Mouse (Mus musculus): ENCODE data around the gene Elovl6. TPM values are rescaled to one million over a fixed set of nuclear protein-coding genes. Genes with fewer than 3 reads are reported as not detected.

The Elovl6 gene
- polyA plus RNA-seq, 1 experiment from 2014 or later, result 44.7 TPM

DNA sequence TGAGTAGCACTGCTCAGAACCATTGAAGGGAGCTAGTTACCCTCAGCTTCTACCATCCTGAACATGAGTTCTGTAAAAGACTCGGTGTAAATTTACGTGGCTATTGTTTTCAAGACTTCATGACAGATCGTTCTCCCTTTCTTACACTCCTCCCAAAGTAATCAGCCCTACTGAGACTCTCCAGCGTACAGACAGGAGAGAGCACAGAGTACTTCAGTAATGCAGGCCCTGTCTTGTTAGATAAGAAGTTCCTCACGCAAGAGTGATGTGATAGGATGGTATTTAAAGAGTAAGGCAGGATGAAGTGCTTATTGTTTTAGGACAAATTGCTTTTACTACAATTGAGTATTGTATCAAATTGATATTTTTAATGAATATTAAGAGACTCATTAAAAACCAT is 99.7 kb downstream of the Elovl6 start:
- no peak overlapping the region for H3K4me3 ChIP-seq (replicated peaks; ENCODE audit: low read length)
- H3K4me2 ChIP-seq (ENCODE audit: low read length), result no peak overlapping the region
- H3K27ac ChIP-seq (ENCODE audit: low read length), result no peak overlapping the region
- H3K36me3 ChIP-seq (ENCODE audit: control insufficient read depth, insufficient read depth), result 0 out of 2 replicates have a peak, but pooled peaks cover 2% of the 10 kb centered on the region
- no peak for ATAC-seq
- H3K4me1 ChIP-seq (replicated peaks; ENCODE audit: control insufficient read depth, insufficient read depth, low read length), result no peaks in the 10 kb centered on the region
- H3K27me3 ChIP-seq (replicated peaks; ENCODE audit: control insufficient read depth, insufficient read depth, low read length), result no peaks in the 10 kb centered on the region
- no peak overlapping the region for H3K9ac ChIP-seq (replicated peaks; ENCODE audit: low read depth, low read length)
- no peaks in the 10 kb centered on the region for H3K9me3 ChIP-seq (ENCODE audit: control insufficient read depth, low read length)
- WGBS, result 91% methylated on average over 5 of the region's 5 CpGs

DNA sequence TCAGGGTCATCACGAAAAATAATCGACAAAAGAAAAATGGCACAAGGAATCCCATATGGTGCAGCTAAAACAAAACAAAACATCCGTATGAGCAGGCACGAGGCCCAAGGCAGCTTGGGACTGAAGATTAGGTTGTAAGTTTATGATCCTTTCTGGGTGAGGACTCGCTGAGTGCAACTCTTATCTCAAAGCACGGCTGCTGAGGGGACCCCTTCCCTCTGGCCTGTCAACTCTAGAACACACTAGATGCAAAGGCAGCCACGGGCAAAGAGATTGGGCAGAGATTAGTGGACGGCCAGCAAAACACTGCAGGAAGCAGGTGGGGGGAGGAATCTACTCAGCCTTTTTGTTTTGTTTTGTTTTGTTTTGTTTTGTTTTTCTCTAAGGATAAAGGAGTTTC is 101.4 kb downstream of the Elovl6 start:
- Histone ChIP-seq H3K27ac (ENCODE audit: low read length) (no peak overlapping the region), H3K4me1 (replicated peaks; ENCODE audit: control insufficient read depth, insufficient read depth, low read length) (no peaks in the 10 kb centered on the region), H3K4me3 (replicated peaks; ENCODE audit: low read length) (no peak overlapping the region), H3K9ac (replicated peaks; ENCODE audit: low read depth, low read length) (no peak overlapping the region), H3K36me3 (ENCODE audit: control insufficient read depth, insufficient read depth) (0 out of 2 replicates have a peak, but pooled peaks cover 2% of the 10 kb centered on the region), H3K27me3 (replicated peaks; ENCODE audit: control insufficient read depth, insufficient read depth, low read length) (no peaks in the 10 kb centered on the region), H3K9me3 (ENCODE audit: control insufficient read depth, low read length) (no peaks in the 10 kb centered on the region), H3K4me2 (ENCODE audit: low read length) (no peak overlapping the region)
- WGBS, result 73% methylated on average over 8 of the region's 8 CpGs
- ATAC-seq, result no peak

DNA sequence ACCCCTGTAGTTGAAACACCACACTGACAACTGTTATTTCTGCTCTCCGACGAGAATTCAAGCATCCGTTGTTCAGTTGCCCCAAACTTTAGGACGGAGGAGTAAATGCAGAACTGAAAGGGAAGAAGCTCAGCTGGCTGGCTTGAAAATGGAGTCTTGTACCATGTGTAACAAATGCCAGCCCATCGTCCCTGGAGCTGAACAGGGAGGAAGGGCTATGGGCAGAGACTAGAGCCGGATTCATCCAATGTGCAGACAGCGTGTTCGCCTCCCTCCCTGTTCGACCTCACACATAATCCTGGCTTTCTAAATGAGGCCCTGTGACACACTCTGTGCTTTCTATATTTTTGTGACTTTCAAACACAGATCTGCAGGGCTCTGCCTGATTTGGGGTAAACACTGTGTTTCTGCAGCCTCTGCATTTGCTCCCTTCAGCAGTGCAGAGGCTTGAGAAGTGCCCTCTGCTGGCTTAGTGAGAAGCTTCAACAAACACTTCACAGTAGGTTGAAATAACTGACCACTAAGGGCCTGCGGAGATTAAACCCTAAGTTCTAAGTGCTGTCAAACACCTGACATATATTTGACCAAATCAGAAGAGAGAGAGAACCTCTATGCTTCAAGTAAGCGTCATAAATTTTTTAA is 102.2 kb downstream of the Elovl6 start:
- no peak overlapping the region for H3K9ac ChIP-seq (replicated peaks; ENCODE audit: low read depth, low read length)
- H3K27ac ChIP-seq (ENCODE audit: low read length), result no peak overlapping the region

DNA sequence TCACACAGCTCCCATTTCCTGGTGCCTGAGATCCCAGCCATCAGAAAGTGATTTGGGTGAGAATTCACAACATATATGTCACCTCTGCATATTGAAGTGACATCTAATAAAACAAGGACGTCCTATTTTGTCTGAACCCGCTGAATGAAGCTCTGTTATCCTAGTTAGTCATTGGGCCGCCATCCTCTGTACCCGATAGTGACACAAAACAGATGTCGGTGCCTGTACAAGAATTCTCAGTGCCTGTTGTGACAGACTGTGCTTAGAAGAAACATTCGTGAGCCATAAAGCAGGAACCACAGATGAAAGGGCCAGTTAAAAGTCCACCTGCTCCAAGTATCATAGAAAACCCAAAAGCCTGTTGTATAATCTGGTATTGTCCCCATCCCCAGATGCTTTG is 105.3 kb downstream of the Elovl6 start:
- 88% methylated on average over 6 of the region's 6 CpGs for WGBS
- no peak for ATAC-seq

More for the DNA sequence above, 102.2 kb downstream of the Elovl6 start:
- H3K9me3 ChIP-seq (ENCODE audit: control insufficient read depth, low read length), result no peaks in the 10 kb centered on the region
- no peak overlapping the region for H3K4me3 ChIP-seq (replicated peaks; ENCODE audit: low read length)
- peak; percentile 72 for ATAC-seq
- H3K4me1 ChIP-seq (replicated peaks; ENCODE audit: control insufficient read depth, insufficient read depth, low read length), result no peaks in the 10 kb centered on the region
- 0 out of 2 replicates have a peak, but pooled peaks cover 2% of the 10 kb centered on the region for H3K36me3 ChIP-seq (ENCODE audit: control insufficient read depth, insufficient read depth)
- no peaks in the 10 kb centered on the region for H3K27me3 ChIP-seq (replicated peaks; ENCODE audit: control insufficient read depth, insufficient read depth, low read length)
- 87% methylated on average over 11 of the region's 11 CpGs for WGBS
- H3K4me2 ChIP-seq (ENCODE audit: low read length), result no peak overlapping the region

DNA sequence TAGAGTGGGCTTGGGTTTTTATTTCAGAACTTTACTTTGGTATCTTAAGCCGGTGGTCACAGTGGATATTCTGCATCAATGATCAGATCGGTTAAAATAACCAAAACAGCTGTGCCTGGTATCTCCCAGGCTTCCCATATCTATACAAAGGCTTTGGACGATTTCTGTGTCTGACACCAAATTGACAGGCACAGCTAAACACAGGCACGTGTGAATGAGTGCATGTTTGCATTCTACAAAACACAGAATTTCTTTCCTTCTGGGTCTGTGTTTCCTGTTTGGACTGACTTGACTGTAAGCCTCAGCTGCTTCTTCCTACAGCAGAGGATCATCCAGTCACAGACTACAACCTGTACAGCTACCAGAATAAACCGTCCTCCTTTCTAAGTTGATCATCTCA is 107.5 kb downstream of the Elovl6 start:
- Histone ChIP-seq H3K4me2 (ENCODE audit: low read length) (no peak overlapping the region), H3K9ac (replicated peaks; ENCODE audit: low read depth, low read length) (no peak overlapping the region), H3K4me1 (replicated peaks; ENCODE audit: control insufficient read depth, insufficient read depth, low read length) (peaks cover 7% of the 10 kb centered on the region), H3K9me3 (ENCODE audit: control insufficient read depth, low read length) (no peaks in the 10 kb centered on the region), H3K27me3 (replicated peaks; ENCODE audit: control insufficient read depth, insufficient read depth, low read length) (no peaks in the 10 kb centered on the region), H3K27ac (ENCODE audit: low read length) (no peak overlapping the region), H3K4me3 (replicated peaks; ENCODE audit: low read length) (no peak overlapping the region), H3K36me3 (ENCODE audit: control insufficient read depth, insufficient read depth) (0 out of 2 replicates have a peak, but pooled peaks cover 2% of the 10 kb centered on the region)
- no peak for ATAC-seq
- 49% methylated on average over 5 of the region's 5 CpGs for WGBS

More for the DNA sequence above, 105.3 kb downstream of the Elovl6 start:
- no peak overlapping the region for H3K9ac ChIP-seq (replicated peaks; ENCODE audit: low read depth, low read length)
- 0 out of 2 replicates have a peak, but pooled peaks cover 2% of the 10 kb centered on the region for H3K36me3 ChIP-seq (ENCODE audit: control insufficient read depth, insufficient read depth)
- H3K4me3 ChIP-seq (replicated peaks; ENCODE audit: low read length), result no peak overlapping the region
- H3K4me2 ChIP-seq (ENCODE audit: low read length), result no peak overlapping the region
- peaks cover 7% of the 10 kb centered on the region for H3K4me1 ChIP-seq (replicated peaks; ENCODE audit: control insufficient read depth, insufficient read depth, low read length)
- H3K27me3 ChIP-seq (replicated peaks; ENCODE audit: control insufficient read depth, insufficient read depth, low read length), result no peaks in the 10 kb centered on the region
- no peak overlapping the region for H3K27ac ChIP-seq (ENCODE audit: low read length)
- H3K9me3 ChIP-seq (ENCODE audit: control insufficient read depth, low read length), result no peaks in the 10 kb centered on the region

DNA sequence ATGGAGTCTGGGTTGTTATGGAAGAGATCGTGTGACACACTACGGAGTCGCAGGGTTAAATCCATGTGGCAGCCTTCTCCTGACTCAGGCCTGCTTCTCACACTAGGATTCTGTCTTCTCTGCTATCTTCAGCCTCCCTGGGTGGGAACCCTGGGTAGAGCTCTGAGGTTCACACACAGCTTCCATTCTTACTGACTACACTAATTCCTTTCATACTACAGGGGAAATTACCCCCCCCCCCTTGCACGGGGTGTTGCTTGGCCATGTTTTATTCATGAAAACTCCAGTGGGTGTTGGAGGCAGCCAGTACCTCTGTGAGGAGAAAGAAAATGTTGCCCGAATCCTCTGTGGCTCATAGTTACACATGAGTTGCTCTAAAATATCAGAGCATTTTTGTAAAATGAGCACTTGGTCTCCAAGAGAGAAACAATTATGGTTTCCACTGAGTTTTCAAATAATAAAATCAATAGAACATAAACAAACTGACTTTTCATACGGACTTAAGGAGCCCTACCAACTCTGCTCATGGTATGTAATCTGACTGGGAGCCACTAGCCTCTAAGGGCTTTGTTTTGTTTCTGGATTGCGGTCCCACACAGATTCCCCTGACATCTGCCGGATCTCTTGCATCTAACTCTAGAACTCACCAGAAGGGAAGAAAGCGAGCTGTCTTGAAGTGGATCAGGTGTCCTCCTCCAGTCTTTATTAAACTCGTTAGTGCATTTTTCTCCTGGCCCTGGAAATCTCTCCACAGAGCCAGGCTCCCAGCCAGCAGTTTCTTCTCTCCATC is 108.3 kb downstream of the Elovl6 start:
- H3K4me3 ChIP-seq (replicated peaks; ENCODE audit: low read length), result no peak overlapping the region
- H3K4me1 ChIP-seq (replicated peaks; ENCODE audit: control insufficient read depth, insufficient read depth, low read length), result peaks cover 7% of the 10 kb centered on the region
- no peaks in the 10 kb centered on the region for H3K27me3 ChIP-seq (replicated peaks; ENCODE audit: control insufficient read depth, insufficient read depth, low read length)
- H3K27ac ChIP-seq (ENCODE audit: low read length), result peak overlapping the region; percentile 30; the same call in 1 of the 2 replicates
- no peaks in the 10 kb centered on the region for H3K9me3 ChIP-seq (ENCODE audit: control insufficient read depth, low read length)
- 37% methylated on average over 10 of the region's 10 CpGs for WGBS
- H3K9ac ChIP-seq (replicated peaks; ENCODE audit: low read depth, low read length), result no peak overlapping the region
- 0 out of 2 replicates have a peak, but pooled peaks cover 2% of the 10 kb centered on the region for H3K36me3 ChIP-seq (ENCODE audit: control insufficient read depth, insufficient read depth)
- no peak overlapping the region for H3K4me2 ChIP-seq (ENCODE audit: low read length)
- peak; percentile 90 for ATAC-seq

DNA sequence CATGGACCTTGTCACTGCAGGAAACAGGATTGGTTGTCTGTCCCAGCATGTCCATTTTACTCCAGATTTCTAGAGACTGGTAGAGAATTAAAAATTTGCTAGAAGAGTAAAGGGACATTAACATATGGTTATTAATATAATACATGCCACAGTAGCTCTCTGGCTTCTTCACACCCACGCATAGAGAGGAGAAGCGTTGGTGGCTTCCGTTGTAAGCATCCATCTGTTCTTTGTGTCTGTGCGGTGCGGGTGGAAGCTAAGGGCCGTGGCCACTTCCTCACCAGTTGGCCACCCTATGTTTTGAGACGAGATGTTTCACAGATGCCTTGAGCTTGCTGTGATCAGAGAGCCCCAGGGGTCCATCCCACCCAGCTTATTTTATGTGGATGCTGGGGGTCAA is 109.5 kb downstream of the Elovl6 start:
- no peak for ATAC-seq
- WGBS, result 83% methylated on average over 7 of the region's 7 CpGs
- Histone ChIP-seq H3K9ac (replicated peaks; ENCODE audit: low read depth, low read length) (no peak overlapping the region), H3K4me1 (replicated peaks; ENCODE audit: control insufficient read depth, insufficient read depth, low read length) (peaks cover 7% of the 10 kb centered on the region), H3K4me2 (ENCODE audit: low read length) (no peak overlapping the region), H3K9me3 (ENCODE audit: control insufficient read depth, low read length) (no peaks in the 10 kb centered on the region), H3K4me3 (replicated peaks; ENCODE audit: low read length) (no peak overlapping the region), H3K36me3 (ENCODE audit: control insufficient read depth, insufficient read depth) (no peaks in the 10 kb centered on the region), H3K27ac (ENCODE audit: low read length) (no peak overlapping the region), H3K27me3 (replicated peaks; ENCODE audit: control insufficient read depth, insufficient read depth, low read length) (no peaks in the 10 kb centered on the region)

DNA sequence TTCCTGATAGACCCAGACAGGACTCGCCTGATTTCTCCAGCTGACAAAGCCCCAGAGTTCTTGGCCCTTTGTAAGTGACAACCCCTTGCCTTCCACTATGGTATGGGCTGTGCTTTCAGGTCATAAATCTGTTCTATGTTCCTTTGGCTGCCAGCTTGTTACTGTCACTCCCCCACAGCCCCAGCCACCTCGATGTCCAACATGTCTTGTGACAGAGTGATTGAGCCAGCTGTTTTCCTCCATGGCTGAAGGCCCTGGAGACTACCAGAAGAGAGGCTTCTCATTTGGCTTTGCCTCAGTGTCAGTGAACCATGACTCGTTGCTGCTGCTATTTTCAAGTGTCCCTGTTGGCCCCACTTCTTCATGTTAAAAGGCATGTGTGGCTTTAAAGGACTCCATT is 113.3 kb downstream of the Elovl6 start:
- H3K4me2 ChIP-seq (ENCODE audit: low read length), result no peak overlapping the region
- H3K36me3 ChIP-seq (ENCODE audit: control insufficient read depth, insufficient read depth), result no peaks in the 10 kb centered on the region
- H3K4me3 ChIP-seq (replicated peaks; ENCODE audit: low read length), result no peak overlapping the region
- H3K9me3 ChIP-seq (ENCODE audit: control insufficient read depth, low read length), result no peaks in the 10 kb centered on the region
- WGBS, result 72% methylated on average over 3 of the region's 3 CpGs
- no peak overlapping the region for H3K9ac ChIP-seq (replicated peaks; ENCODE audit: low read depth, low read length)
- no peak overlapping the region for H3K27ac ChIP-seq (ENCODE audit: low read length)
- no peaks in the 10 kb centered on the region for H3K27me3 ChIP-seq (replicated peaks; ENCODE audit: control insufficient read depth, insufficient read depth, low read length)
- no peaks in the 10 kb centered on the region; the same call in 1 of the 2 replicates for H3K4me1 ChIP-seq (replicated peaks; ENCODE audit: control insufficient read depth, insufficient read depth, low read length)
- no peak for ATAC-seq

DNA sequence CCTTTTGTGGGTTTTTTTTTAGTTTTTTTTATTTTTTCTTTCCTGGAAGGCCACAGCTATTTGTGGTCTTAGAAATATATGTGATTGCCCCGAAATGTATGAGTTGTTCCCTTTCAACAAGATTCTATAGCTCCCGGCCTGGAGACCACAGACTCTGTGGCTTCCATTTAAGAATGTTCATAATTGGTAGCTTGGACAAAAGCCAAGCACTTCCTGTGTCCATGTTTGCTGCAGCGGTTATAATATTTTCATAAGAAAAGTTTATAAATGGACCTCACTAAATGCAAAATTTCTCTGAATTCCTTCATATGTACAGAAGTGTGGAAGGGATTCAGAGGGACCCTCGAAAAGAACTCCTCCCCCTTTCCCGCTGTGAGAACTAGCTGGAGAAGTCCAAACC is 114.6 kb downstream of the Elovl6 start:
- no peak overlapping the region for H3K4me2 ChIP-seq (ENCODE audit: low read length)
- 78% methylated on average over 5 of the region's 5 CpGs for WGBS
- H3K9ac ChIP-seq (replicated peaks; ENCODE audit: low read depth, low read length), result no peak overlapping the region
- no peak overlapping the region for H3K4me3 ChIP-seq (replicated peaks; ENCODE audit: low read length)
- no peak overlapping the region for H3K27ac ChIP-seq (ENCODE audit: low read length)
- no peak for ATAC-seq
- H3K4me1 ChIP-seq (replicated peaks; ENCODE audit: control insufficient read depth, insufficient read depth, low read length), result no peaks in the 10 kb centered on the region
- no peaks in the 10 kb centered on the region for H3K27me3 ChIP-seq (replicated peaks; ENCODE audit: control insufficient read depth, insufficient read depth, low read length)
- no peaks in the 10 kb centered on the region for H3K36me3 ChIP-seq (ENCODE audit: control insufficient read depth, insufficient read depth)
- no peaks in the 10 kb centered on the region for H3K9me3 ChIP-seq (ENCODE audit: control insufficient read depth, low read length)
